Mouse (Mus musculus): Measurements from ENCODE around the gene Pcyt1b. TPM values are rescaled to one million over a fixed set of nuclear protein-coding genes. Genes with fewer than 3 reads are reported as not detected.
A peak's percentile ranks its signal among the peaks of the same experiment; 100 is the strongest.

The Pcyt1b gene
- polyA plus RNA-seq (2014; fragmentation: Nextera tagmentation; extraction: Ambion mirVana), result 3.7 and 4.0 TPM in 2 replicates

GRCm38 (mm10) chrX:93654218-93655002 lies at the start of gene Pcyt1b:
Gene Pcyt1b (plus strand): TSS chrX:93654863.
- ATAC-seq (ENCODE audit: insufficient number of reproducible peaks, low FRiP score, low TSS enrichment, low read depth), result no peak
- no peak within 1 kb of the TSS for H3K4me3 ChIP-seq (ENCODE audit: low read depth, low read length)
- H3K4me1 ChIP-seq (ENCODE audit: control insufficient read depth, insufficient read depth, low read length), result no peaks in the 10 kb centered on the region
- no peaks in the 10 kb centered on the region for H3K36me3 ChIP-seq (ENCODE audit: control insufficient read depth, insufficient read depth, low read length)
- no peaks in the 10 kb centered on the region for H3K9me3 ChIP-seq (ENCODE audit: control insufficient read depth, low read length)
- no peak for DNase-seq (ENCODE audit: low spot score)
- H3K27ac ChIP-seq (replicated peaks; ENCODE audit: low read depth, low read length), result no peak within 1 kb of the TSS
- no peak within 1 kb of the TSS for H3K4me2 ChIP-seq (ENCODE audit: low read depth, severe bottlenecking)
- no peaks in the 10 kb centered on the region for H3K27me3 ChIP-seq (ENCODE audit: control insufficient read depth, insufficient read depth, low read length)
- H3K9ac ChIP-seq (ENCODE audit: low read length), result no peak within 1 kb of the TSS
- 57% methylated on average over 3 of the region's 3 CpGs for WGBS

- Histone ChIP-seq H3K9me3 (ENCODE audit: control insufficient read depth, low read length) (no peaks in the 10 kb centered on the region), H3K4me3 (ENCODE audit: low read depth, low read length) (no peak overlapping the region), H3K4me1 (ENCODE audit: control insufficient read depth, insufficient read depth, low read length) (no peaks in the 10 kb centered on the region), H3K27ac (replicated peaks; ENCODE audit: low read depth, low read length) (no peak overlapping the region), H3K4me2 (ENCODE audit: low read depth, severe bottlenecking) (no peak overlapping the region), H3K36me3 (ENCODE audit: control insufficient read depth, insufficient read depth, low read length) (no peaks in the 10 kb centered on the region), H3K9ac (ENCODE audit: low read length) (no peak overlapping the region), H3K27me3 (ENCODE audit: control insufficient read depth, insufficient read depth, low read length) (no peaks in the 10 kb centered on the region; the same call in 1 of the 2 replicates)
- DNase-seq (ENCODE audit: low spot score), result no peak
- WGBS, result 71% methylated on average over 1 of the region's 1 CpGs
- ATAC-seq (ENCODE audit: insufficient number of reproducible peaks, low FRiP score, low TSS enrichment, low read depth), result no peak
Measured at GRCm38 (mm10) chrX:93630256-93630655, 24.4 kb upstream of the Pcyt1b start.

GRCm38 (mm10) chrX:93631657-93632449 lies 22.8 kb upstream of the Pcyt1b start, which contains the start of gene Pola1:
Gene Pola1 (minus strand): TSS chrX:93632155.
- H3K9ac ChIP-seq (ENCODE audit: low read length), result peak within 1 kb of the TSS; percentile 55
- no peaks in the 10 kb centered on the region for H3K4me1 ChIP-seq (ENCODE audit: control insufficient read depth, insufficient read depth, low read length)

GRCm38 (mm10) chrX:93634861-93635375 lies 19.7 kb upstream of the Pcyt1b start:
- Histone ChIP-seq H3K9me3 (ENCODE audit: control insufficient read depth, low read length) (no peaks in the 10 kb centered on the region), H3K27ac (replicated peaks; ENCODE audit: low read depth, low read length) (no peak overlapping the region), H3K9ac (ENCODE audit: low read length) (no peak overlapping the region), H3K36me3 (ENCODE audit: control insufficient read depth, insufficient read depth, low read length) (no peaks in the 10 kb centered on the region), H3K4me3 (ENCODE audit: low read depth, low read length) (no peak overlapping the region), H3K4me1 (ENCODE audit: control insufficient read depth, insufficient read depth, low read length) (no peaks in the 10 kb centered on the region), H3K4me2 (ENCODE audit: low read depth, severe bottlenecking) (no peak overlapping the region), H3K27me3 (ENCODE audit: control insufficient read depth, insufficient read depth, low read length) (no peaks in the 10 kb centered on the region; the same call in 1 of the 2 replicates)
- ATAC-seq (ENCODE audit: insufficient number of reproducible peaks, low FRiP score, low TSS enrichment, low read depth) (no peak), DNase-seq (ENCODE audit: low spot score) (no peak)
- 78% methylated on average over 2 of the region's 2 CpGs for WGBS

More at GRCm38 (mm10) chrX:93631657-93632449, 22.8 kb upstream of the Pcyt1b start, which contains the start of gene Pola1:
- ATAC-seq (ENCODE audit: insufficient number of reproducible peaks, low FRiP score, low TSS enrichment, low read depth) (peak; percentile 98), DNase-seq (ENCODE audit: low spot score) (peak; percentile 84)
- H3K27ac ChIP-seq (replicated peaks; ENCODE audit: low read depth, low read length), result no peak within 1 kb of the TSS
- H3K4me3 ChIP-seq (ENCODE audit: low read depth, low read length), result peak within 1 kb of the TSS; percentile 46
- H3K36me3 ChIP-seq (ENCODE audit: control insufficient read depth, insufficient read depth, low read length), result no peaks in the 10 kb centered on the region
- peak within 1 kb of the TSS; percentile 45 for H3K4me2 ChIP-seq (ENCODE audit: low read depth, severe bottlenecking)
- no peaks in the 10 kb centered on the region; the same call in 1 of the 2 replicates for H3K27me3 ChIP-seq (ENCODE audit: control insufficient read depth, insufficient read depth, low read length)
- WGBS, result 12% methylated on average over 53 of the region's 53 CpGs
- no peaks in the 10 kb centered on the region for H3K9me3 ChIP-seq (ENCODE audit: control insufficient read depth, low read length)

- DNase-seq (ENCODE audit: low spot score) (no peak), ATAC-seq (ENCODE audit: insufficient number of reproducible peaks, low FRiP score, low TSS enrichment, low read depth) (no peak)
- Histone ChIP-seq H3K4me2 (ENCODE audit: low read depth, severe bottlenecking) (no peak overlapping the region), H3K4me3 (ENCODE audit: low read depth, low read length) (no peak overlapping the region), H3K4me1 (ENCODE audit: control insufficient read depth, insufficient read depth, low read length) (no peaks in the 10 kb centered on the region), H3K36me3 (ENCODE audit: control insufficient read depth, insufficient read depth, low read length) (no peaks in the 10 kb centered on the region), H3K27ac (replicated peaks; ENCODE audit: low read depth, low read length) (no peak overlapping the region), H3K27me3 (ENCODE audit: control insufficient read depth, insufficient read depth, low read length) (no peaks in the 10 kb centered on the region), H3K9me3 (ENCODE audit: control insufficient read depth, low read length) (no peaks in the 10 kb centered on the region), H3K9ac (ENCODE audit: low read length) (no peak overlapping the region)
- WGBS, result 88% methylated on average over 3 of the region's 3 CpGs
Measured at GRCm38 (mm10) chrX:93643600-93643999, 11.1 kb upstream of the Pcyt1b start.

- no peaks in the 10 kb centered on the region for H3K27me3 ChIP-seq (ENCODE audit: control insufficient read depth, insufficient read depth, low read length)
- no peak overlapping the region for H3K4me2 ChIP-seq (ENCODE audit: low read depth, severe bottlenecking)
- H3K9ac ChIP-seq (ENCODE audit: low read length), result no peak overlapping the region
- H3K36me3 ChIP-seq (ENCODE audit: control insufficient read depth, insufficient read depth, low read length), result no peaks in the 10 kb centered on the region
- no peaks in the 10 kb centered on the region for H3K9me3 ChIP-seq (ENCODE audit: control insufficient read depth, low read length)
- DNase-seq (ENCODE audit: low spot score), result no peak
- no peak overlapping the region for H3K4me3 ChIP-seq (ENCODE audit: low read depth, low read length)
- no peak for ATAC-seq (ENCODE audit: insufficient number of reproducible peaks, low FRiP score, low TSS enrichment, low read depth)
- no peaks in the 10 kb centered on the region for H3K4me1 ChIP-seq (ENCODE audit: control insufficient read depth, insufficient read depth, low read length)
- H3K27ac ChIP-seq (replicated peaks; ENCODE audit: low read depth, low read length), result no peak overlapping the region
Measured at GRCm38 (mm10) chrX:93644022-93644421, 10.6 kb upstream of the Pcyt1b start.

GRCm38 (mm10) chrX:93650738-93651137 lies 3.9 kb upstream of the Pcyt1b start:
- WGBS, result 88% methylated on average over 2 of the region's 2 CpGs
- no peak overlapping the region for H3K4me3 ChIP-seq (ENCODE audit: low read depth, low read length)
- H3K9me3 ChIP-seq (ENCODE audit: control insufficient read depth, low read length), result no peaks in the 10 kb centered on the region
- no peak overlapping the region for H3K9ac ChIP-seq (ENCODE audit: low read length)
- no peaks in the 10 kb centered on the region for H3K27me3 ChIP-seq (ENCODE audit: control insufficient read depth, insufficient read depth, low read length)
- no peak overlapping the region for H3K27ac ChIP-seq (replicated peaks; ENCODE audit: low read depth, low read length)
- H3K4me1 ChIP-seq (ENCODE audit: control insufficient read depth, insufficient read depth, low read length), result no peaks in the 10 kb centered on the region
- no peak overlapping the region for H3K4me2 ChIP-seq (ENCODE audit: low read depth, severe bottlenecking)
- no peaks in the 10 kb centered on the region for H3K36me3 ChIP-seq (ENCODE audit: control insufficient read depth, insufficient read depth, low read length)
- DNase-seq (ENCODE audit: low spot score) (no peak), ATAC-seq (ENCODE audit: insufficient number of reproducible peaks, low FRiP score, low TSS enrichment, low read depth) (no peak)

GRCm38 (mm10) chrX:93655153-93655552 lies 490 bp downstream of the Pcyt1b start:
- 91% methylated on average over 5 of the region's 5 CpGs for WGBS
- ATAC-seq (ENCODE audit: insufficient number of reproducible peaks, low FRiP score, low TSS enrichment, low read depth), result no peak
- Histone ChIP-seq H3K4me1 (ENCODE audit: control insufficient read depth, insufficient read depth, low read length) (no peaks in the 10 kb centered on the region), H3K4me2 (ENCODE audit: low read depth, severe bottlenecking) (no peak overlapping the region), H3K9me3 (ENCODE audit: control insufficient read depth, low read length) (no peaks in the 10 kb centered on the region), H3K27ac (replicated peaks; ENCODE audit: low read depth, low read length) (no peak overlapping the region), H3K9ac (ENCODE audit: low read length) (no peak overlapping the region), H3K36me3 (ENCODE audit: control insufficient read depth, insufficient read depth, low read length) (no peaks in the 10 kb centered on the region), H3K4me3 (ENCODE audit: low read depth, low read length) (no peak overlapping the region), H3K27me3 (ENCODE audit: control insufficient read depth, insufficient read depth, low read length) (no peaks in the 10 kb centered on the region)
- DNase-seq (ENCODE audit: low spot score), result no peak
